In the genomic region with DNA sequence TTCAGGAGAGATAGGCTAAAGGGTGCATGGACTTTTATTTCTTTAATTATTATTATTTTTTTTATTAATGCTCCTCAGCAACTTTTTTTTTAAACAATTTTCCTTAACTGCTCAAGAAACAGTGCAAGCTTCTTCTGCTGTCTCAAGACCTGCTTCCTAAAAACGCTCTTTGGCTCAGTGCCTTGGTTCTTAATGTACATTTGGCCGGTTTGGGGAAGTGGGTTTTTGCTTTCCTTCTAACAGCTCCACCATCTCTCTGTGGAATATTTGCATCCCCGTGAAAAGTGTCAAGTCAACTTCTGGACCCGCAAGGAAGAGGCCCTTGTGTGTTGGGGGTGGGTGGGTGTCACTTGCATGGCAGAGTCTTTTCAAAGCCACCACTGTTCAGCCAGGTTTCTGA, we compare ENCODE assay signal across 17 mouse cellular contexts.
DNase-seq lines count a peak whose midpoint lies in the region; ATAC-seq and TF ChIP-seq lines count a peak whose summit lies in the region.
"Had no signal": no experiment of that assay in that cellular context is flagged by ENCODE, and none has a peak within 500 bp of the region (broad histone marks: within the 10 kb centered on the region; RNA-seq: fewer than 3 reads in every experiment).

No protein-coding gene starts in this region.

- no peak for TF ChIP-seq POLR2A in limb, embryonic 14.5 days (IDR thresholded peaks at IDR 0.05; ENCODE audit: borderline replicate concordance, extremely low read depth, insufficient read depth, insufficient read length)
- no peak for TF ChIP-seq POLR2A in lung, adult 2 months (IDR thresholded peaks at IDR 0.05; ENCODE audit: borderline replicate concordance, extremely low read depth, low read depth, low read length)

- DNase-seq in embryonic facial prominence, embryonic 10.5 days (ENCODE audit: low spot score) = no peak
- no peak for DNase-seq in midbrain, embryonic 14.5 days
- DNase-seq in midbrain, embryonic 10.5 days (ENCODE audit: low spot score) = no peak
- DNase-seq in limb, embryonic 14.5 days (ENCODE audit: low spot score) = no peak
- DNase-seq in layer of hippocampus, adult 9-11 months = no peak
- DNase-seq in lung, adult 2 months = no peak
- DNase-seq: adrenal gland, adult 2 months; cerebellum, adult 18-20 months; kidney, postnatal 4 days; right cerebral cortex, adult 18-20 months had no signal

- WGBS in embryonic facial prominence, embryonic 12.5 days = 66% methylated on average over 4 of the region's 4 CpGs
- 75% methylated on average over 4 of the region's 4 CpGs for WGBS in embryonic facial prominence, embryonic 10.5 days
- 51% methylated on average over 4 of the region's 4 CpGs for WGBS in midbrain, embryonic 14.5 days
- WGBS in midbrain, embryonic 10.5 days = 74% methylated on average over 4 of the region's 4 CpGs
- 36% methylated on average over 4 of the region's 4 CpGs for WGBS in limb, embryonic 14.5 days
- WGBS in forebrain, embryonic 16.5 days = 74% methylated on average over 4 of the region's 4 CpGs
- 45% methylated on average over 4 of the region's 4 CpGs for WGBS in lung, adult 2 months

- H3K36me3 ChIP-seq in embryonic facial prominence, embryonic 12.5 days = no peaks in the 10 kb centered on the region
- no peaks in the 10 kb centered on the region for H3K36me3 ChIP-seq in embryonic facial prominence, embryonic 10.5 days (replicated peaks)
- H3K36me3 ChIP-seq in midbrain, embryonic 14.5 days (ENCODE audit: control insufficient read depth, insufficient read depth, low read length) = no peaks in the 10 kb centered on the region
- no peaks in the 10 kb centered on the region for H3K36me3 ChIP-seq in midbrain, embryonic 10.5 days
- no peaks in the 10 kb centered on the region; the same call in 1 of the 2 replicates for H3K36me3 ChIP-seq in limb, embryonic 14.5 days (ENCODE audit: control insufficient read depth, insufficient read depth, low read length)
- H3K36me3 ChIP-seq in forebrain, embryonic 16.5 days (ENCODE audit: control insufficient read depth, insufficient read depth) = no peaks in the 10 kb centered on the region
- H3K36me3 ChIP-seq: embryonic facial prominence, embryonic 15.5 days; intestine, embryonic 15.5 days; lung, embryonic 15.5 days had no signal

- no peak overlapping the region for H3K4me3 ChIP-seq in embryonic facial prominence, embryonic 12.5 days
- no peak overlapping the region for H3K4me3 ChIP-seq in embryonic facial prominence, embryonic 10.5 days
- no peak overlapping the region for H3K4me3 ChIP-seq in midbrain, embryonic 14.5 days (replicated peaks; ENCODE audit: low read depth, low read length)
- no peak overlapping the region for H3K4me3 ChIP-seq in midbrain, embryonic 10.5 days
- H3K4me3 ChIP-seq in limb, embryonic 14.5 days (replicated peaks; ENCODE audit: low read length) = no peak overlapping the region
- no peak overlapping the region for H3K4me3 ChIP-seq in forebrain, embryonic 16.5 days (replicated peaks; ENCODE audit: low read length)
- no peak overlapping the region for H3K4me3 ChIP-seq in lung, adult 2 months (replicated peaks; ENCODE audit: extremely low read depth, low read depth, low read length)
- H3K4me3 ChIP-seq: embryonic facial prominence, embryonic 15.5 days; intestine, embryonic 15.5 days; lung, embryonic 15.5 days; megakaryocyte, embryonic 14.5 days had no signal

- H3K4me1 ChIP-seq in embryonic facial prominence, embryonic 12.5 days = peaks cover 95% of the 10 kb centered on the region
- peaks cover 98% of the 10 kb centered on the region for H3K4me1 ChIP-seq in embryonic facial prominence, embryonic 10.5 days
- peaks cover 79% of the 10 kb centered on the region for H3K4me1 ChIP-seq in midbrain, embryonic 14.5 days (ENCODE audit: control insufficient read depth, insufficient read depth, low read length)
- H3K4me1 ChIP-seq in midbrain, embryonic 10.5 days = peaks cover 100% of the 10 kb centered on the region
- H3K4me1 ChIP-seq in limb, embryonic 14.5 days (ENCODE audit: control insufficient read depth, insufficient read depth, low read length) = peaks cover 87% of the 10 kb centered on the region
- peaks cover 20% of the 10 kb centered on the region for H3K4me1 ChIP-seq in forebrain, embryonic 16.5 days (replicated peaks; ENCODE audit: control insufficient read depth, insufficient read depth, low read length)
- peaks cover 18% of the 10 kb centered on the region for H3K4me1 ChIP-seq in lung, adult 2 months (ENCODE audit: control insufficient read depth, insufficient read depth, low read length)

- H3K27me3 ChIP-seq in embryonic facial prominence, embryonic 12.5 days = no peaks in the 10 kb centered on the region
- peaks cover 32% of the 10 kb centered on the region for H3K27me3 ChIP-seq in embryonic facial prominence, embryonic 10.5 days (replicated peaks; ENCODE audit: low read depth, poor library complexity, severe bottlenecking)
- no peaks in the 10 kb centered on the region for H3K27me3 ChIP-seq in midbrain, embryonic 14.5 days (ENCODE audit: control insufficient read depth, insufficient read depth, low read length)
- H3K27me3 ChIP-seq in midbrain, embryonic 10.5 days (ENCODE audit: low read depth, poor library complexity, severe bottlenecking) = peaks cover 14% of the 10 kb centered on the region
- no peaks in the 10 kb centered on the region for H3K27me3 ChIP-seq in limb, embryonic 14.5 days (ENCODE audit: control insufficient read depth, insufficient read depth, low read length)
- peaks cover 42% of the 10 kb centered on the region for H3K27me3 ChIP-seq in forebrain, embryonic 16.5 days (replicated peaks; ENCODE audit: control insufficient read depth, insufficient read depth, low read length)
- H3K27me3 ChIP-seq: embryonic facial prominence, embryonic 15.5 days; intestine, embryonic 15.5 days; lung, embryonic 15.5 days had no signal

- peak overlapping the region; percentile 15; the same call in 1 of the 2 replicates for H3K4me2 ChIP-seq in embryonic facial prominence, embryonic 12.5 days (replicated peaks)
- H3K4me2 ChIP-seq in midbrain, embryonic 14.5 days (ENCODE audit: low read length) = peak overlapping the region; percentile 97
- H3K4me2 ChIP-seq in limb, embryonic 14.5 days (replicated peaks; ENCODE audit: low read depth, low read length, severe bottlenecking) = 0 out of 2 replicates have a peak overlapping the region, but pooled peaks have one; percentile 22
- H3K4me2 ChIP-seq in forebrain, embryonic 16.5 days (ENCODE audit: low read length) = no peak overlapping the region
- H3K4me2 ChIP-seq: embryonic facial prominence, embryonic 15.5 days; intestine, embryonic 15.5 days; liver, embryonic 11.5 days; lung, embryonic 15.5 days had no signal

- no peak overlapping the region for H3K9ac ChIP-seq in embryonic facial prominence, embryonic 12.5 days
- no peak overlapping the region for H3K9ac ChIP-seq in midbrain, embryonic 14.5 days (replicated peaks; ENCODE audit: low read length)
- no peak overlapping the region for H3K9ac ChIP-seq in limb, embryonic 14.5 days (ENCODE audit: low read depth, low read length, severe bottlenecking)
- H3K9ac ChIP-seq in forebrain, embryonic 16.5 days (replicated peaks; ENCODE audit: low read depth, low read length) = no peak overlapping the region
- H3K9ac ChIP-seq: embryonic facial prominence, embryonic 15.5 days; intestine, embryonic 15.5 days; lung, embryonic 15.5 days had no signal

- no peak for ATAC-seq in embryonic facial prominence, embryonic 12.5 days (ENCODE audit: insufficient number of reproducible peaks, insufficient read depth, low FRiP score, low TSS enrichment)
- ATAC-seq in midbrain, embryonic 14.5 days (ENCODE audit: low FRiP score, low TSS enrichment) = no peak
- no peak for ATAC-seq in limb, embryonic 14.5 days (ENCODE audit: low FRiP score, low read depth)
- no peak for ATAC-seq in forebrain, embryonic 16.5 days
- ATAC-seq: intestine, embryonic 15.5 days had no signal

- no peaks in the 10 kb centered on the region for H3K9me3 ChIP-seq in embryonic facial prominence, embryonic 12.5 days
- no peaks in the 10 kb centered on the region for H3K9me3 ChIP-seq in embryonic facial prominence, embryonic 10.5 days
- no peaks in the 10 kb centered on the region for H3K9me3 ChIP-seq in midbrain, embryonic 14.5 days (ENCODE audit: control insufficient read depth, low read length)
- H3K9me3 ChIP-seq in midbrain, embryonic 10.5 days (replicated peaks) = no peaks in the 10 kb centered on the region
- no peaks in the 10 kb centered on the region for H3K9me3 ChIP-seq in limb, embryonic 14.5 days (ENCODE audit: control insufficient read depth, low read length)
- H3K9me3 ChIP-seq in forebrain, embryonic 16.5 days (ENCODE audit: control insufficient read depth, low read length) = no peaks in the 10 kb centered on the region
- H3K9me3 ChIP-seq: embryonic facial prominence, embryonic 15.5 days; intestine, embryonic 15.5 days; lung, embryonic 15.5 days; megakaryocyte, embryonic 14.5 days had no signal

- no peak for TF ChIP-seq CTCF in lung, adult 2 months (IDR thresholded peaks at IDR 0.05; ENCODE audit: insufficient read depth, low read length)

- H3K27ac ChIP-seq in embryonic facial prominence, embryonic 12.5 days = no peak overlapping the region
- H3K27ac ChIP-seq in embryonic facial prominence, embryonic 10.5 days (replicated peaks) = no peak overlapping the region
- H3K27ac ChIP-seq in midbrain, embryonic 14.5 days (replicated peaks; ENCODE audit: low read depth, low read length) = 0 out of 2 replicates have a peak overlapping the region, but pooled peaks have one; percentile 37
- H3K27ac ChIP-seq in midbrain, embryonic 10.5 days (replicated peaks) = no peak overlapping the region
- H3K27ac ChIP-seq in limb, embryonic 14.5 days (replicated peaks; ENCODE audit: low read depth, low read length) = no peak overlapping the region
- H3K27ac ChIP-seq in forebrain, embryonic 16.5 days (ENCODE audit: low read length) = no peak overlapping the region
- H3K27ac ChIP-seq: embryonic facial prominence, embryonic 15.5 days; intestine, embryonic 15.5 days; lung, embryonic 15.5 days had no signal
